Mouse (Mus musculus) retina, embryonic 14.5 days (tissue): ENCODE data around the gene Cmtm5.

ENCODE experiments used
- DNase-seq: peaks from one replicate; pipeline ENCODE4 v3.0.0-alpha.2; 2015; ENCODE audit warnings: low spot score

The Cmtm5 gene

DNA sequence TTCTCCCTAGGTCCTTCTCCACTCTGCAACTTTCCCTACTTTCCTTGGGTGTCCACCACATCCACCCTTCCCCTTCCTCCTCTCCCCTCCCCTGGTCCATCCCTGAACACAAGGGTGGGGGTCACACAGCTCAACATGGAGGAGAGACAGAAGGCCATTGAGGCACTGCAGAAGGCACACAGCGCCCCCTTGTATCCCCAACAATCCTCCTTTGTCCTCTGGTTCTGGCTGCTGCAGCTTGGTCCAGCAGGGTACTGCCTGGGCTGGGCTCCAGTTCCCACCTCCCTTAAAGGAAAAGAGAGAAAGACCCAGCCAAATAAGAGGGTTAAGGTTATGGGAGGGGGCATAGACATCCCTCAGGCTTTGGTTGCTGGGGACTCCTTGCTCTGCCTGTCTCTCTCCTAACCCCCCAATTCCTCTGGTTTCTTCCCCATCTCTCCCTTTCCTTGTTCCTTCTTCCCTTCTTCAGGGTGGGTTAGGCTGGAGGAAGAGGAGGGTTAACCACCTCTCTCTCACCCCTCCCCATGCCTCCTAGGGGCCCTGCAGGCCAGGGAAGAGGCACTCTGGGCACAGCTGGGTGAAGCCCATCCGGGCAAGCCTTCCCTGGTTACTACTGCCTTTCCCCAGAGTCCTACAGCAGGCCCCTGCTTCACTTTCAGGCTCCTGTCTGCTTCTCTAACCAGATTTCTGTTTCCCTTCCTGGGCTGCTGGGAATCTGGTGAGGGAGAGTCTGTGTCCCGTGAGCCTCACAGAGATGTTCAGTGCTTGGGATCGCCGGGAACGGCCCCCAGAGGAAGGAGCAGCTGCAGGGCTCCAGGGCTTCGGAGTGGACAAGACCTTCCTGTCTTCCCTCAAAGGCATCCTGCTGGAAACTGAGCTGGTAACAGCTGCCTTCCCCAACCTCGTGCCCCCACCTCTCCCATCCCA, at the start of gene Cmtm5:
Cmtm5 (plus strand) TSS at position 358 of the 927 bp plus-strand sequence.
- no peak for DNase-seq

DNA sequence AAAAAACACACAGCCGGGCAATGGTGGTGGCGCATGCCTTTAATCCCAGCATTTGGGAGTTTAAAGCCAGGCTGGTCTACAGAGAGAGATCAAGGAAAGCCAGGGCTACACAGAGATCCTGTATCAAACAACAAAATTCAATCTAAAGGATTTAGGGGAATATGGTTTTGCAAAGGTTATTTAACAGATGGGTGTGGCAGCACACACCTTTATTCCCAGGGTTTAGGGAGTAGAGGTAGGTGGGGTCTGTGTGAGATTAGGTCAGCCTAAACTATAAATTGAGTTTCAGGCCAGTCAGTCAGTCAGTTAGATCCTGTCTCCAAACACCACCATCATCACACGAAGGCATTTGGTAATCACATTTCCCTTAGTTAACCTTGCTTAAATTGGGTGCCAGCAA, 43.9 kb upstream of the Cmtm5 start, which contains the start of gene Pabpn1:
Pabpn1 (plus strand) TSS at position 301 of the 400 bp plus-strand sequence.
- DNase-seq: no peak

DNA sequence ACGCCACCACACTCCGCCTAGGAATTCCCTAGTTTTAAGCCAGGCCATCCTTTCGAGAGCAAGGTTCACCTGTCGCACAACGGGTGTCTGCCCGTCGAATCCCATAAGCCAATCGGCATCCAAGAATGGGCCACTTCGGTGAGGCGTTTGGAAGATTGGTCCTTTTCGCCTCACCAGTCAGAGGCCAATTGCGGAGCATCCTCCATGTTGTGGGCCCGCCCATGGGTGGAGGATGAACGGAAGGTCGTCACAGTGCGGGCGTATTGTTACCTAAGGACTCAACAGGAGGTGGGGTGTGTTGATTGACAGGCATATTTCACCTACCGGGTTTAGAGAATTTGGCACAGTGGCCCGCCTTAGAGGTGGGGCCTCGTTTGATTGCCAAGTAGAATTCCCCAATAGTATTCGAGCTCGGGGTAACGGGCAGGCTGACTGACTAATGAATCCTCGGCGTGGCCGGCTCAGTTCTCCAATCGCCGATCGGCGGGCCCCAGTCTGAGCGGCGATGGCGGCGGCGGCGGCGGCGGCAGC, 42.3 kb upstream of the Cmtm5 start:
- peak; percentile 99 for DNase-seq

DNA sequence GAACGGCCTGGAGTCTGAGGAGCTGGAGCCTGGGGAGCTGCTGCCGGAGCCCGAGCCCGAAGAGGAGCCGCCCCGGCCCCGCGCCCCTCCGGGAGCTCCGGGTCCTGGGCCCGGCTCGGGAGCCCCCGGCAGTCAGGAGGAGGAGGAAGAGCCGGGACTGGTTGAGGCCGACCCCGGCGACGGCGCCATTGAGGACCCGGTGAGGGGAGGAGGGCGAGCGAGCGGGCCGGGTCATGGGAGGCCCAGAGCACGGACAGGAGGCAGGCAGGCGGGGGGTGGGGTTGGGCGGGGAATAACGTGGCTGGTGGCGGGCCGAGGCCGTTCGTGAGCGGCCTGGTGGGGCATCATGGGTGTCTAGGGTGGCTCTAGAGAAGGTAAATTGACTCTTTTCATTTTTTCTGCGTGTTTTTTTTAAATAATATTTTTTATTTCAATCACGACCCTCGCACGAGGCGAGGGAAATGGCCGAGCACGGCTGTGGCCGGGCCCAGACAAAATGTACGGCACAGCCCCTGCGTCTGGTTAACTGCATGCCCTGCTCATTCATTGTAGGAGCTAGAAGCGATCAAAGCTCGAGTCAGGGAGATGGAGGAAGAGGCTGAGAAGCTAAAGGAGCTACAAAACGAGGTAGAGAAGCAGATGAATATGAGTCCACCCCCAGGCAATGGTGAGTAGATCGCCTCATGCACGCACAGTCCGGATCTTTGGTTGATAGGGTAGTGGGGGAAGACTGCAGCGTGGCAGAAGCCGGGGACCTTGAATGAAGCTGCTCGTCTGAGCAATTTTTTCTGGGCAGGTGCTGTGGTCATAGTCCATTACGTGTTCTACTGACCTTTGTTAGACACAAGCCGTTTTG, 41.5 kb upstream of the Cmtm5 start:
- DNase-seq: peak; percentile 58

DNA sequence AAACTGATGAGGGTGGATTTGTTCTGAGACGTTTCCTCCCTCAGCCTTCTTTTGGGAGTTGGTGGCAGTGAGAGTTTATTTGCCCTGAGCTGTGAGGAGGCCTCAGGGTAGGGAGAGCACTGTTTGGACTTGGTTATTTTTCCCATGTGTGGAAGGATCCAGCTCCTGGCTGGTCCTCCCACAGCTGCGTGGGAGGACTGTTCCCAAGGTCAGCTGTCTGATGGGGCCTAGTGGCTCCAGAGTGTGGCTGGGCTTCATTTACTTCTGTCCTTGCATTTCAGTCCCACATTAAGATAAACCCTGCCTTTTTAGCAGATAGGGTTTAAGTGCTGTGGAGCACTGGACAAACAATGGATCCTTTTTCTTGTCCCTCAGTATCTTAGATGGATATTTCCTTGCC, 38.6 kb upstream of the Cmtm5 start:
- DNase-seq: no peak

DNA sequence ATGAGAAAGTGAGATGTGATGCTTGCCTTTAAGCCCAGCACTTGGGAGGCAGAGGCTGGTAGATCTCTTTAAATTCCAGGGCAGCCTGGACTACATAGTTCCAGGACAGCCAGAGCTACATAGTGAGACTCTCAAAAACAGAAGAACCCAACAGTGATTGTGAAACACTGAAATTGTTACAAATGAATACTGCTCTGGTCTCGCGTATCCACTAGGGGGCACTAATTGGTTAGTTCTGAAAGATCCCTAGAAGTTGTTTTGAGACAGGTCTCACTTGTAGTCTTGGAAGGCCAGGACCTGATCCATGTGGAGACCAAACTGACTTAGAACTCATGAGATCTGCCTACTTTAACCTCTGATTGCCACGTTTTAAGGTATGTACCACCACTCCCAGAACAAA, 35.7 kb upstream of the Cmtm5 start:
- peak; percentile 93 for DNase-seq

DNA sequence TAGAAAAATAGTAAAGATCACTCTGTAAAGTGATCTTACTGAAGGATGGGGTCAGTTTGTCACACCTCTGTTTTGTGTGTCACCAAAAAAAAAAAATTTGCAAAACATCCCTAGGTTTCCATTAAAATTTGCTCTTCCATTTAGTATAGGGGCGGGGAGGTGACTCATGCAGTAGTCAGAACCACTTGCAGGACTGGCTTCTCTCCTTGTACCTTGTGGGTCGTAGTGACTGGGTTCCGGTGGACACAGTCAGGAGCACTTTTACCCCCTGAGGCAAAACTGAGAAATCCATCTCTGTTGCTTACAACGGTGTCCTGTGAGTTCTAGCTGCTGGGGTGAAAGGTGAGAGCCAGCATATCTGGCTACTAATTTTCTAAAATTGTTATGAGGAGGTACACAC, 32.4 kb upstream of the Cmtm5 start:
- no peak for DNase-seq

DNA sequence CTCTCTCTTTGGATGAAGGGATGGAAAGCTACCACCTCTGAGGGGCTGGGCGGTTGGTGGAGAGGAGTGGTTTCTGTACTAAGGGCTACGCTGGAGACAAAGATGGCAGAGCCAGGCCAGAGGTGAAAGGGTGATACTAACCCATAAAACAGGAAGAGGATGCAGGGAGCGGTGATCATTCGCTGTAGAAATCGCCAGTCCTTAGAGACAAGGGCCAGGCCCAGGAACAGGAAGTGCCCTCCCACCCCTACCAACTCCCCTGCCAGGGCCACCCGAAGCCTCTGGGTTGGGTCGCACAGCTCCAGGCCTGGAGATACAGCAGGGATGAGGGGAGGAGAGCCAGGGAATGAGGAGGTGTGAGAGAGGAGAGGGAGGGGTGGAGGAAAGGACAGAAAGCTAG, 27.4 kb upstream of the Cmtm5 start:
- no peak for DNase-seq

DNA sequence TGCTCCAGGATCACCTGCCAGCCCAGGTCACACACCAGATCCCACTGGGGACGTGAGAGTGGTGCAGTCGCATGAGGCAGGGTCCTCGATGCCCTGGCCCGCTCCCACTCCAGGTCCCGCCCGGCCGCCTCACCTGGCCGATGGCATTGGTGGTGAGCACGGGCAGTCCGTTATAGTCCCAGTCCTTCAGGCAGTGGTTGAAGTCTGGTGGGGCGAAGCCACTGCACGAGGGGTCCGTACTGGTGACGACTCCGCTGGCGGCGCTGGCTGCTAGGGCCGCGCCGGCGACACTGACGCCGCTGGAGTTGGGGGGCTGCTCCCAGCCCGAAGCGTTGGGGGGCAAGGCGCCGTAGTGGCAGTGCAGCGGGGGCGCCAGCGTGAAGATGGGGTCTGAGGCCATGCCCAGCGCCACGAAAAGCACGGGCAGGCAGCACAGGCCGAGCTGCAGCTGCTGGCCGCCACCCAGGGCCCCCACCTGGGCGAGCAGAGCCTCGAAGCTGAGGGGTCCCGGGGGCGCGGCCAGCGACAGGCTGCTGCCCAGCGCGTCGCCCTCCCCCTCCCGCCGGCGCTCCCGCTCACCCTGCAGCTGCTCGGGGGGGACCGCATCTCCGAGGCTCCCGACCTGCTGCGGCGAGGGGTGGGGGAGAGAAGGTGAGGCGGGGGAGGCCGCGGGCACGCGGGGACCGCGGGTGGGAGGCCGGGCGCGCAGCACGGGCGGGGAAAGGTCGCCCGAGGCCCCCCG, 23.8 kb upstream of the Cmtm5 start:
- peak; percentile 29 for DNase-seq

DNA sequence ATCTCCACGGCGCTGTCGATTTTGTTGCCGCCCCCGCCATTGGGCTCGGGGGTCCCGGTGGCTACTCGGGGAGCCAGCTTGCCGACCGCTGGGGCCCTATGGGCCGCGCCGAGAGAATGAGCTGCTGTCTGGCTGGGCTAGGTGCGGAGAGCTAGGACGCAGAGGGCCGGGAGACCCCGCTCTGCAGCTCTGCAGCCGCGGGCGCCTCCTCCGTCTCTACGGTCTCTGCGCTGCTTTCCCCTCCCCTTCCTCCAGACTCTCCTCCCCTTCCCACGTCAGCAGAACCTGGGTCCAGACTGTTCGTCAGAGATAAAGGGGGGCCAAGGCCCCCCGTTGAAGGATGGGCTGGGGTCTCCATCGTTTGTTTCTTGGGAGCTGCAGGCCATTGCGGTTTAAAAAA, 23.2 kb upstream of the Cmtm5 start, which contains the start of gene Slc22a17:
Slc22a17 (minus strand) TSS at position 247 of the 400 bp plus-strand sequence.
- DNase-seq: peak; percentile 84

DNA sequence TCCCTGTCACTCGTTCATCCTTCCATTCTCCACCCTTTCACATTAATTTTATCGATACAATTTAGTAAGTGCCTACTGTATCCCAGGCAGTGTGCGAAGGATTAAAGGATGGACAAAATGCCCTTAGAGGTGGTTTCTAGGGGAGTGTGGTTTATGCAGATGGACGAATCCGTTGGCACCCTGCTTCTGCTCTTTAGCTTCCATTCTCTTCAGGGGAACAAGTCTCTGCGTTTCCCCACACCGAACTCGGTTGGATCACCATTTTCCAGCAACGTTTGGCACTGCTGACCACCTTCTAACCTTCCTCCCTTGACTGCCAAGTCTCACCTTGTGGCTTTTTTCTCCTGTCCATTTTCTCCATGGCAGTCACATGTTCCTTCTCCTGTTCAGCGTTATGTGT, 22.7 kb upstream of the Cmtm5 start:
- no peak for DNase-seq

DNA sequence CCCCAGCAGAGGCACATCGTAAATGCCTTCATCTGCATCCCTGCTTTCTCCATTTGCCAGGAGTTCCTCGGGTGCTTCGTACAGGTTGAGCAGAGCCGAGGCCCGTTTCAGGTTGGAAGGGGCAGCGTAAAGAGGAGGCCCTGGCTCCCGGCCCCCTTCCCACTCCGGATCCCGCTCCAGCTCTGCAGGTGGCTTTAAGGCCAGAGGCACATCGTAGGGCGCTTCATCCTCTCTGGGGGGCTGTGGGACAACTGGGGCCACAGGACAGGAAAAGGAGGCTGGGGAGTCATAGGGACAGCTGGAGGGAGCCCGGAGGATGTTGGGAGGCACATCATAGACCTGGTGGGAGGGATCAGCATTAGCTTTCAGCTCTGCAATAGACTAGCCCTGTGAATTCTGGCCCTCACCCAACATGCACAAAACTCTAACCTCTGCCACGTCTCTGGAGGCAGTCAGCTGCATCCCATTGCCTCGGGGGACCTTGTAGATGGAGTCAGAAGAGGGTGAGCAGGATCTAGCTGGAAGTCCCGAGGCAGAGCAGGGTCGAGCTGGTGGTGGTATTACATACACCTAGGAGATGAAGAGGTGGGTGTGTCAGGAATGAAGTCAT, 15.9 kb upstream of the Cmtm5 start:
- DNase-seq: no peak

DNA sequence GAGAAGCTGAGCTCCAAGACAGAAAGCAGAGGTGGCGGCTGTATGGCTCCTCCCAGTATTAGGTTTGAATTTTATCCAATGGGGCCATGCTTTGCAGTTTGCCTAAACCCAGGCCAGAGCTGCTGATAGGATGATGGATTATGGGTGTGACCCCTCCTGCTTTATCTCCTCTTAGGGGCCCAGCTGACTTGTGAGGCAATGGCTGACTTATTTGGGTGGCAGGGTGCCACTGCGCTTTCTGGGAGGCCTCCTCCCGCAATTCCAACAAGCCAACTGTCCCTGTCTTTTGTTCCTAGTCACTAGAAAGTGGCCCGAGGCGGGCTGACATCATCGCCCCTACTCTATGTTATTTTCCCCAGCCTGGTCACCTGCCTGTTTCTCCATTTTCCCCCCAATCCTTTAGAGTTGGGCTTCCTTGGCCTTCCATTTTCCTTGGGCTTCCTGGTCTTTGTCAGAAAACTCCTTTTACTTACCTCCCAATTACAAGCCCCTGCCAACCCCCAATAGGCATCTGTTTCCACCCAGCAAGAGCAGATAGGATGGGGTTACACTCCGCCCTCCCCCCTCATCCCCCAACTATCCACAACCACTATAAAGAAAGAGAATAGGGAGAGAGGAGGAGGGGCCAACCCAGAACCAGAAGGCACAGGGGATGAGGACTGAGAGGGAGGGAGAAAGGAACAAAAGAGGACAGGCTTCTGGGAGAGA, 11.3 kb upstream of the Cmtm5 start:
- peak; percentile 72 for DNase-seq

DNA sequence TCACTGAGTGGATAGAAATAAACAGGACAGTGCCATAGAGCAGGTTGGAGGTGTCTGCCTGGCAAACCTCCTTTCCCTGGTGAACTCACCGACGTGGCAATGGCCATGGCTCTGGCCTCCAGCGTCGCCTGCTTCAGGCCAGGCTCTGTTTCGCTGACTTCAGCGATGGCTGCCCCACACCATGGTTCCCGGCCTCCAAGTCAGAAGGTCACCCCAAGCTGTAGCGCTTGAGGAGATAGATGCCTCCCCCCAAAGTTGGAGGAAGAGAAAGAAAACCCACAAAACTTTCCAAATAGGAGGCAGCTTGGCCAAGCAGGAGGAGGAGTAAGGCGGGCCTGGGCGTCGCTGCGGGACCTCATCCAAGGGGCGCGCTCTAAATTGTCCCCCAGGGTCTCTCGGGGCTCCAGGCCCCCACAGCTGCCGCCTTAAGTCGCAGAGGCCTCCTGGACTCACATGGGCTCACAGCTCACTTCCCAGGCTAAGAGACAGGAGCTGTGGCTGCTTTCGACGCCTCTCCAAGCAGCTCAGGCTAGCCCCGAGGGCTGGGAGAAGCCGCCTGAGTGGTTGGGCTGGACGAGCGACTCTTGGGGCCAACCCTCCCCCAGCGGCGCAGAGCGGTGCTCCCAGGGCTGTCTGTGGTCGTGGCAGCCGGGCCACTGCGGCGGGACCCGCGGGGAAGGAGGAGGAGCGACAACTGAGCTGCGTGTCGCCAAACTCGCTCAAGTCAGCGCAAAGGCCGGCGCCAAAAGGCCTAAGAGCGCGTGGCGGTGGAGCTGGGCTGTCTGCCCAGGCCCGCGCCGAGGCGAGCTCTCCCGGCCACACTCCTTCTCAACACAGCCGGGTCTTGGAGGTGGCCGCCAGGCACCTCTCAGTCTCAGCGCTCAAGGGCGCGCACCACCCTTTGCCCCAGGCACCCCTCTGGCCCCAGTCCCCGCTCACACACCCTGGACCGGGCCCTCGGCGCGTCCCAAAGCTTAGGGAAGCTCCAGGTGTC, 10.4 kb upstream of the Cmtm5 start, which contains the start of gene Efs:
Efs (minus strand) TSS at position 778 of the 994 bp plus-strand sequence.
- DNase-seq: peak; percentile 72

DNA sequence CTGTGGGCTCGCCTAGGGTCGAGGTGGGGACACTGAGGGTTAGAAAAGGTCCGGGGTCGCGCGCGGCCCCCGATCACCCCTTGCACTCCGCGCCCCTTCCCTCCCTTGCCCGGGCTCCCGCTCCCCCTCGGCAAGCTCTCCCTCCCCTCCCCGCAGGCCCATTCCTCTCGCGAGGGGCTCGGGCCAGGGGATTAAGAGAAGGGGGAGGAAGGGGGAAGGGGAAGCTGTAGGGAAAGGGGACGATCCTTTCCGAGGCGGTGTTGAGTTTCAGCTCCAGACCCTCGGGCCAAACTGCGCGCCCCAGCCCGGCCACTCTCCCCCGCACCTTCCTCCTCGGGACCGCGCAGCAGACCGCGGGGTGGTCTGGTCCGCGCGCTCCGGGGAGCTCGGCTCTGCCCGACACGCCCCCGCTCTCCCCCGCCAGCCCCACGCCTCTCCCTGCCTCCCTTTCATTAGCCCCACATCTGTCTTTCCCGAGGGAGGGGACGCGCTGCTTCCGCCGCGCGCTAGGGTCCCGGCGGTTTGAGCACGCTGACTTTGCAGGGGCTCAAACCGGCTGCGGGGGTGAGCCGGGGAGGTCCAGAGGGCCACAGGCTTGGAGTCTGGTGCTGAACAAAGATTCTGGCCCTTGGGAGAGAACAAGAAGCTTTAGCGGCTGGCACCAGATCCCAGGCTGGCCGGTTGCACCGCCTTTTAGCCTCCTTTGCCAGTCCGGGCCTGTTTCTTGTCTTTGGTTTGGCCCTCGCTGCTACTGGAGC, 9.5 kb upstream of the Cmtm5 start:
- peak; percentile 84 for DNase-seq

DNA sequence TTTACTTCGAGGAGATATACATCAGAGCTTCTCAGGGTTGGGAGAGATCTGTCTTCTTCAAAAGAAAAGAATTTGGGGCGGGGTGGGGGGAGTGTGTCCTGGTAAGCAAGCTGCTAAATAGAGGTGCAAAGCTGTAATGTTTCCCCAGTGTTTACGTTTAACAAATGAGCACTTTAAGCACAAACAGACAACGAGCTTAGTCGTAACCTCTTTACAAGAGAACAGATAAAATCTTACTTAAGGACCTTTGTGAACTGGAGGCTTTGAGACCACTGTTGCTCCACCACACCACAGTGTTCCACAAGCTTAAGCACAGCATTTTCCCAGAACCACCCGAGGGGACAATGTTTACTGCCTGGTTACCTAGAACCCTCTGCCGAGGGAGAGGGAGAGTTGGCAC, 8.8 kb upstream of the Cmtm5 start:
- no peak for DNase-seq

DNA sequence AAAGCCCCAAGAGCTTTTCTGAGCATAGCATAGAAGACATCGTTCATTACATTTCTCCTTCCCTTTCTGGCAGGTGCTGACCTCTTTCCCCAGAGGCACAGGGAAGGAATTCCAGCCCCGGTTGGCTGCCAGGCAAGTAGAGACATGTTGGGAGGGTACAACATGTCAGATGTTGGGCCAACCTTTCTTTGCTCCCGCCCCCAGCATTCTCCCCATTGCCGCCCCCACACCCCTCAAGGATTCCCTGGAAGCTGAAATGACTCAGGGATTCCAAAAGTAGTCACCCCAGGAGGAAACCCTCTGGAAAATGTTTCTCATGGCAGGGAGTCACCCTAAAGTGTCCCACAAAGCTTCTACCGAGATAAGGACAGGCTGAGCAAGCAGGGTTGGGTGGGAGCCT, 6.3 kb upstream of the Cmtm5 start:
- no peak for DNase-seq

DNA sequence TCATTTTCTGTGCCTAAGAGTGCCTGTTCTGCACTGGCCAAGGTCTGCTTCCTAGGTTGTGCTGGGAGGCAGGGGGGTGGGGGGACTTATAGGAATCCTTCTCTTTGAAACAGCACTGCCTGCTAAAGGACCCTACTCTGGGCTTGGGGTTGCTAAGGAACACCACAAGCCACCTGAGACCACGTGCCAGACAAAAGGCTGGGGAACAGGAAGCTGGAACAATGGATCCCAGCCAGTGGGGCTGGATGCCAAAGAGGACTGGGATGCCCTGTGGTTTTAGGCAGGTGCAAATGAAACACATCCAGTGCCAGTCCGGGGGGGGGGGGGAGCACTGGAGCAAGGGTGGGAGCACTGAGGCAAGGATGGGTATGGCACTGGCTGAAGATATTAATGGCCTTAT, 5.6 kb upstream of the Cmtm5 start:
- DNase-seq: no peak
